Mouse (Mus musculus) common myeloid progenitor, adult 5-6 weeks (primary cell): ENCODE results near the gene Tspan9. TPM values are rescaled to one million over a fixed set of nuclear protein-coding genes. Genes with fewer than 3 reads are reported as not detected.

Experiments
- ATAC-seq: replicated peaks from 2 replicates; pipeline ENCODE4 v1.8.0; 2016; ENCODE audit warnings: low read depth, mild to moderate bottlenecking, moderate TSS enrichment, inconsistent platforms; ENCODE audit not compliant: poor library complexity, severe bottlenecking
- total RNA-seq: library from RNA; stranded (forward); fragments of 200-1000, 187-1606 nt; gene quantifications from 2 replicates; pipeline ENCODE4 v1.2.3, GENCODE M21; 2017

Tspan9 gene
- 0.29 and 0.69 TPM in 2 replicates for total RNA-seq

DNA sequence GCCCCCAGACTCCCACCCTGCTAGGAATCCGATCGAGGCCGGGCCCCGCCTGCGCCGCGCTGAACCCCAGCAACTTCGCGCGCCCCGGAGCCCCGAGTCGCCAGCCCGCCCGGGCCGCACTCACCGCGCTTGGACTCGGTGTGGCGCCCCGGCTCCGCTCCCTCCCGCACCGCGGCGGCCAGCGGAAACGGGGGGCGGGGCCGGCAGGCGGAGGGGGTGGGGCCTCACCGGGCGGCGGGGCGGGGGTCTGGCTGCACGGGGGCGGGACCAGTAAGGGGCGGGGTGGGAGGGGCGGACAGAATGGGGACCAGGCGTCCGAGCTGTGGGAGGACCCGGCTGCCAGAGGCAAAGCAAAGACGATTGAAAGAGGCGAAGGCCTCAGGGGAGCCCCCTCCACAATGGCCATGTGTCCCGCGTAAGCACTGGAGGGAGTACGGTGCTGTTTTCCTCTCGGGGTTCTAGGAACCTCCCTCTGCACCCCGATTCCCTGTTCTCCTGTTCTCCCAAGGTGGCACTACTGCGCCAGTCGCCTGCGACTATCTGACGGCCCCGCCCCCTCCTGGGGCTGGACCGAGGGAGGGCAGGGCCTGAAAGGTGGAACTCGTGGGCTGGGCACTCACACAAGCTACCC lies at the start of gene Tspan9:
Gene Tspan9 (minus strand): TSS at position 205 of the 631 bp plus-strand sequence.
- ATAC-seq: peak; percentile 89

DNA sequence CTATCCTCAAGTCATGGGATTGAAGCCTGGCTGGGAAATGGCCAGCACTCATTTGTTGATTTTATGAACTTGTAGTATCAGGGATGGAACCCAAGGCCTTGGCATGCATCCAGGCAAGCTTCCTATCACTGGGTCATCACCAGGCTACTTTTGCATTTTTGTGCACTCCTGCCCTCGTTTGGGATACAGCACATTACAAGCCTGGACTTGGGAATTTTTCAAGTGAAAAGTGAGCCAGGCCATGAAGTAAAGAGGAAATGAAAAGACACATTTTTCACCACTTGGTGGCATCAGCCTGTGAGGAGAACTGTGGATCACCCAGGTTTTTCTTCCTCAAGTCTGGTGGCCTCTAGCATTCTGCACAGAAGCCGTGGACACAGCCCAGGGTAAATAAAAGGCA lies 40.1 kb upstream of the Tspan9 start:
- no peak for ATAC-seq

DNA sequence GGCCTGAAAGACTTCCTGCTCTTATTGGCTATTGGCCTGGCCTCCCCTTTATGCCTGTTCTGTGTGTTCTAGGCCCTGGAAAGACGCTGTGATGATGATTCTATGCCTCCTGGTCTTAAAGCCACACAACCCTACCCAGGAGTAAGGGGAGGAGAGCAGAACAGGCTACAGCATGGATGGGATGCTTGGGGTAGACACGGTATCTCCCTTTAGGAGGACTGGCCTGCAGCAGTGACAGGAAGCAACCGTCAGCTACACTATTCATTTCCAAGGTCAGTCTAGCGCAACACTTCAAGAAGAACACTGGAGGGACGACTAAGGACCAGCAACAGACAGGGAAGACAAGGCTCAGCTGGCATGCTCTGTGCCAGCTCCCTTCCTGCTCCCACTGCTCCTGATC lies 37.8 kb upstream of the Tspan9 start:
- no peak for ATAC-seq

DNA sequence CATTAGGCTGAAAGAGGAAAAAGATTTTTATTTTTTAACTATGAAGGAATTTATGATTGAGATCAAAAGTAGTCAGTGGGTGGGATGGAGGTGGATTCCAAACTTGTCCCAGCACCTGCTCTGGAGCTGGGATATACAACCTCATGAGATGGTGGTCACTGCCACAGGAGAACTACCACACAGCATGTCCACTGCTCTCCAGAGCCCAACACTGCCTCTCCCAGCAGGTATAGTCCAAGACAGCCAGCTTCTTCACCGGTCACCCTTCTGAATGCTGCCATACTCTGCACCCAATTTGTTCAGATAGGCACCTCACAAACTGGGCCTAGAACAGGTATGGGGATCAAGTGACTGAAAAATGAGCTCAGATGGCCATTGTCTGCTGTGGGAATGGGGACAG lies 36.3 kb upstream of the Tspan9 start:
- ATAC-seq: no peak

DNA sequence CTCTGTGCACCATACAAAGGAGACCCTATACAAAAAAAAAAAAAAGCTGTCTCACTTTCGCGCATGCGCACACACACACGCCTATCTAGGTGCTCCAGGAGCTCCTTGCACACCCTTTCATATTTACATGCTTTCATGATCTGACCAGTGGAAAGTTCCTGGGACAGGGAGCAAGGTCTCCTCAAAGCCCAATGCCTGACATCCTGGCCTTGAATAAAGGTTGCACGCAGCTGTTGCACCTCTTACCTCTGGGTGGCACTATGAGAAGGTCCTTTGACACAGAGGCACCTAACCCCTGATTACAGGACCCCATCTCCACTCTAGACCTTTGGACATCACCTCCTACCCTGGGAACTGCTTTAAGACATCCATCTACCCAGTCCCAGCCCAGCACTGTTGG lies 35.9 kb upstream of the Tspan9 start:
- ATAC-seq: no peak

DNA sequence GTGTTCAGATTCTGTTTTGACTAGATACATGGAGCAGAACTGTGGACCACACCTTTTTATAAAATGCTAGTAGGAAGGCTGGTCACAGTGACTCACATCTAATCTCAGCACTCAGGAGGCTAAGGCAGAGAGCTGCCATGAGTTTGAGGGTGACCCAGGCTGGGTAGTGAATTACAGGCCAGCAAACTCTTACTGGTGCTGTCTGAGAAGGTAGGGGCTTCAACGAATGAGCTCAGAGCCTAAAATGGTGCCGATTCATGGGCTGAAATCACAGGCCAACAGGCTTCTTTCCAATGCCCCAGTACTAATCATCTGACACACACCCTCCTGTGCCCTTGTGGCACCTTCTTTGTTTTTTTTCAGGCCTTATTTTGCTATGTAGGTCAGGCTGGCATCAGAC lies 35.3 kb upstream of the Tspan9 start:
- ATAC-seq: no peak

DNA sequence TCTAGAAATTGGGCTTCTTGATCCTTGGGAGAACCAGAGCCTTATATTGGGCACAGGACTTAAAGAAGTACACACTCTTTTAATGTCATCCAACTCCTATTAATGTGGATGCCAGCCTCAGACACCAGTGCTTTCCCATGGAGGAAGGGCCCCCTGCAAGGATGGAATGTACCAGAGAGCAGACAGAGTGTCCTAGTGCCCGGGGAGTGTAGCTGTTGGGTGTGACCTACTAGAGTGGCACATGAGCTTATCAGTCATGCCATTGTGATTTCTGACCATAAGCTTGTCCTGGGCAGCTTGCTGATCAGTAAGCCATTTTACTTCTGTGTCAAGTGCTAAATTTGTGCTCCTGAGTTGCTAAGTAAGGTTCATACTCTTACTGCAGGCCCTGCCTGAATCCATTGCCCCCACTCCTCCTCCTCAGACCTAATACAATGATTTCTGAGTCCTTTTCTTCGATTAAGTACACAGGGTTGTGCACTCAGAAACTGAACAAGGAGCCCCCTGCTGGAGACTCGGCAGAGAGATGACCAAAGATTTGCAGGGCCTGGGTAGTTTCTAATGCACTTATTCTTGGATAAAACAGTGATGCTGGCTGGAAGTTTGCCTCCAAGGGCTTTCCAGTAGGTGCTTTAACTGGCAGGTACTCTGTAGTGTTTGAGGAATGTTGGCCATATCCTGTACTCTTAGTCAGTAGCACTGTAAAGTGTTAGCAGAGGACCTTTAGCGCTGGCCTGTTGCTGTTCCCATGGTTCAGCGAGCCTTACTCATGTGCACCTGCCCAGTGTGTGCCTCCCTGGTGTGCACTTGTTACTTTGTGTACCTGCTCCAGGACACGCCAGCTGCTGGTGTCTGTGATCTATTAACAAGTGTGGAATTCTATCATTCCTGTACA lies 25.6 kb upstream of the Tspan9 start:
- ATAC-seq: no peak

DNA sequence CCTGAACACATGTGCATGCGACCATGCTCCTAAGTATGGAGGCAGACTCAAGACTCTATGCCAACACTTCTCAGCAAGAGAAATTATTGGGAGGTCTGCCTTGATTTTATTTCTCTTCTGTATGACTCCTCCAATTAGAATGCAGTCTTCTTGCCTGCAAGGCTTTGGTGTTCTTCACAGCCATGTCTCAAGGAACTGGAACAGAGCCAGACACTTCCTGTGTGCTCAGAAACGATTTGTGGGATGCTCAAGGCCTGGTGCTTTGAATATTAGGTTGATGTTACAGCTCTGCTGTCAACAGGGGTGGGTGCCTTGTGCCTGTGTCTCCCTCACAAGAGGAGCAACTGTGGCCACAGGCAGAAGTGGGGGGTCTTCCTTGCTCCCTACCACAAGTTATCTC lies 22.2 kb upstream of the Tspan9 start:
- ATAC-seq: no peak

DNA sequence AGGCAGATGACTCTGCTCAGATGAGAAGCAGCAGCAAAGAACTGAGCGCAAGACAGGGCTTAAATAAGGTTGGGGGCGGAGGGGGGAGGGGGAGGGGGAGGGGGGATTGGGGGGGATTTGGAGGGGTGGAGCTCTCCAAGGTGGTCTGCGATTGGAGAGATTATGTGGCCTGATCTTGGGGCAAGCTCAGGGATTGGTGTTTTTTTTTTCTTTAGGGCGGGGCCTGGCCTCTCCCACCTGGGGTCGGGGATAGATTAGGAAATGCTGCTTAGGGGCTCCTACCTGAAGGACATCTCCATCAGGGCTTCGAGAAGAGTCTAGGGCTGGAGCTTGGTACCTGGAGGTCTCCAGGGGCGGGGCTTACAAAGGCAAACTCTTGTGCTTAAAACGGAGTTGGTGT lies 21.2 kb upstream of the Tspan9 start:
- no peak for ATAC-seq

DNA sequence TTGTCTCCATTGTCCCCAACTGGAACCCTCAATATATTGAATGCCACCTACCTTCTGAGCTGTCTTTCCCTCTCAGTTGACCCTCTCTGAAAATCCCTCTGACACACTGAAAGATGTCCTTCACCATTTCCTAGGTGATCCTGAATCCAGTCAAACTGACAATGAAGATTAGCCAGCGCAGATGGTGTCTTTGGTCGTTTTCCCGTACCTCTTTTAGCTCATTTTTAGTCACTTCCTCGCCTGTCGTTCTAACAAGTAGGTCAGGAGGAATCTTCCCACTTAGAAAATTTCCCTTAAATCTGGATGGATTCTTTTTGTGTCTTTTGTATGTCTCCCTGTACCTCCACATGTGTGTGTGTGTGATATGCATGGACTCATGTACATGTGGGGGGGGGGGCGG lies 15.7 kb upstream of the Tspan9 start:
- ATAC-seq: no peak

DNA sequence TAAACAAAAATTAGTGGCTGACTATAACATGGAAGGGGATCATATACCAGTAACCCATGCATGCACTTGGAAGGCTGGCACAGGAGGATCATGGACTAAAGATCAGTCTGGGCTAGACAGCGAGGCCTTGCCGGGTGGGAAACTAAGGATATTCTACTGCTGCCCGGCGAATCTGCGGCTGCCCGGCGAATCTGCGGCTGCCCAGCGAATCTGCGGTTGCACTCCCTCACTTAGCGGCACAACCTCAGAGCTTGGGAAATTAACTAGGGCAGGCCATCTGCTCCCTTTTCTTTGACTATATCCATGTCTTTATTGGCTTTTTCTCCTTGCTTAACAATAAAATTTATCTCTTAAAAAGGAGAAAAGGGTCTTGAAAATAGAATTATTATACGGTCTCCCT lies 14.6 kb upstream of the Tspan9 start:
- ATAC-seq: no peak

DNA sequence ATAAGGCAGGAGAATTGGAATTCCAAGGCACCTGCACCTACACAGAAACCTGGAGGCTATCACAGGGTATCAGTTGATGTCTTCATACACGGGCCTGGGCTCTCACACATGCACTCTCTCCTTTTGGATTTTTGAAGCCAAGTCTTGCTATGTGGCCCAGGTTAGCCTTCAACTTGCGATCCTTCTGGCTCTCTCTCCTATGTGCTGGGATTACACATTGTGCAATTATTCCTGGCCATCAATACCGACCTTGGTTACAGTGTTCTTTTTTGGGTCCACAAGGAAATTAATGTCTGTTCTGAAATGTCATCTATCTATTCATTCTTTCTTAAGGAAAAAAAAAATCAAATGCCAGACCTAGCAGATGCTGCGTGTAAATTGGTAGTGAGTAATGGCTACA lies 13.1 kb upstream of the Tspan9 start:
- no peak for ATAC-seq

DNA sequence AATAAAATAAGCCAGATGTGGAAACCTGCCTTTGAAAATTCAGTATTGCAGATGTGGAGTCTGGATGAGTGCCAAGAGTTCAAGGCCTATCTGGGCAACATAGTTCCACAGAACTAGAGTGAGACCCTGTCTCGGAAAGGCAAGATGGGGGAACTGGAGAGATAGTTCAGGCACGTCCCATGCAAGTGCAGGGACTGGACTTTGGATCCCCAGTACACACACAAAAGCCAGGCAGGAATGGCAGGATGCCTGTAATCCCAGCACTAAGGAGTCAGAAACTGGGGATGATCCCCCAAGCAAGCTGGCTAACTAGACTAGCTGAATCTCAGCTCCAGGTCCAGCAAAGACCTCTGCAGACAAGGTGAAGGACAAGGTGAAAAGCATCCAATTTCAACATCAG lies 12.5 kb upstream of the Tspan9 start:
- no peak for ATAC-seq

DNA sequence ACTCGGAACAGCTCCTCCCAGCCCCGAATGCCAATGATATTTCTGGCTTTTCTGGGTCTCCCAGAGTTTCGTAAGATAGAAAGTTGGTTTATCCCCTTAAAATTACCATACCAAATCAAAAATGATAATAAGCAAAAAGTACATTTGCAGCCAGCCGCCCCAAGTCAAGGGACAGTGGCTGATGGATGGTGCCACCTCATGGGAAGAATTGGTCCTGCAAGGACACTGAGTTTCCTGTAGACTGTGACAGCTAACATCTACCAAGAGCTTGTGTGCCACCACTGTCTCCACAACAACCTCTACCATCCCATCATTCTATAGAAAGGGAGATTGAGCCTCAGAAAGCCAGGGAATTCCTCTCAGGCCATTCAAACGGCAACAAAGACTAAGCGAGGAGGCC lies 2.4 kb upstream of the Tspan9 start:
- ATAC-seq: peak; percentile 50

DNA sequence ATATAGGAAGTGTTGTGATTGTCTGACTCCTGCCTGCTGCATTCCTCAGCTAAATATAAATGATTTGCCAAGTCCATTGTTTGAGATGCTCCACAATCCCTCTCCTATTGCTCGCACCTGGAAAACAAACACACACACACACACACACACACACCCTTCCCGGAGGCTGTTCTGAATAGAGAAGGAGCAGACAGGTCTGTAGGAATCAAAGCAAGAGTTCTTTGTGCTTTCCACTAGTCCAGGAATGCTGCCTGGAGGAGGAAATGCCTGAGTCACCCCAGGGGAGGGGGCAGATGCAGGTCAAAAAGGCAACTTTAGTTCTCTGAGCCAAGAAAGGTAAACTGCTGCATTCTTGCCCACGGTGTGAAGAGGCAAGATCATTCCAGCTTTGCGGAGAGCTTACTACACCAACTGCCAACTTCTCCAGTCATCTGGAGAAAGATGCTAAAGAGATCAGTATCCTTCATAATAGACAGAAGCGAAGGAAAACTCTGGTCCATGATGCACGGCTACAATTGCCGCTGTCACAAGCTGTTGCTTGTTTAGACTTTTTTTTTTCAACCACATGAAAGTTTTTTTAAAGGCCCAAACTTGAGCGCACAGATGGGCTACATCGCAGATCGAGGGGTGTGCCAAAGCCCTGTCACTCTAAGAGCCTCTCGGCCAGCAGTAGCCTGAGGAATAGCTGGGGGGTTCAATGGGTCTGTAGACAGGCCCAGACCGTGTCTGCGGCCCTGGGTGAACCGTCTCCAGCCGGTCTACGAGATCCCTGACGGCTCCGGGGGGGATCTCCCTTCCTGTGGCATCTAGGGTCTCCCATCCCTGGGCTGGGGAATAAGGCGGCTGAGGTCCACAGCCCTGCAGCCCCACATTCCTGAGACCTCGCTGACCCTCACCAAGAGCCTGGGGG lies 770 bp downstream of the Tspan9 start:
- ATAC-seq: 0 out of 2 replicates have a peak, but pooled peaks have one; percentile 15

DNA sequence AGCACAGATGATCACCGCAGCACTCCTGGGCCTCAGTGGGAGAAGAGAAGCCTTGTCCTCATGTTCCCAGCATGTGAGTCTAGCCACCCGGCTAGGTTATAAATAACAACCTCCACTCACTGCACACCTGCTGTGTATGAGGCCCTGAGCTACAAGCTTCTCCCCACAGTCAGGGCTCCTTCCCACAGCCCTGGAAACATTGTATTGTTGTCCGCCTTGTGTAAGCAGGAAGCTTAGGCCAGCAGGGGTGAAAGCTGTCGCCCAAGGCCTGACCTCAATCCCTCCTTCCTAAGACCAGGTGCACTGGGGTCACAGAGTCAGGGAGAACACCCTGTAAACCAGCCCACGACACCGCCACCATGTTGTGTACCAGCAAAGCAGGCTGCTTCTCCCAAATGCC lies 2.7 kb downstream of the Tspan9 start:
- ATAC-seq: no peak

DNA sequence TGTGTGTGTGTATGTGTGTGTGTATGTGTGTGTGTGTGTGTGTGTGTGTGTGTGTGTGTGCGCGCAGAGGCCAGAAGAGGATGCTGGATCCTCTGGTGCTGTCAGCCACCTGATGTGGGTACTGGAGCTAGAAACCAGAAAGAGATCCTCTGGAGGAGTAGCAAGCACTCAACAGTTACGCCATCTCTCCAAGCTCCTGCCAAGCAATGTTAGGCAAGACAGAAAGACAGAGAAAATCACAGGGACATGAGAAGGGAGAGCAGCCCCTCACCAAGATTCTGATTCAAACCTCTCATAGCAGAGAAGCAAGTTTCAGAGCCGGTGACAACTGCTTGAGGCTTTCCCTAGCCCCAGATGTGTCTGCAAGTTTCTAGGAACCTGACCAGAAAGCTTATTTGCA lies 5.5 kb downstream of the Tspan9 start:
- ATAC-seq: no peak

DNA sequence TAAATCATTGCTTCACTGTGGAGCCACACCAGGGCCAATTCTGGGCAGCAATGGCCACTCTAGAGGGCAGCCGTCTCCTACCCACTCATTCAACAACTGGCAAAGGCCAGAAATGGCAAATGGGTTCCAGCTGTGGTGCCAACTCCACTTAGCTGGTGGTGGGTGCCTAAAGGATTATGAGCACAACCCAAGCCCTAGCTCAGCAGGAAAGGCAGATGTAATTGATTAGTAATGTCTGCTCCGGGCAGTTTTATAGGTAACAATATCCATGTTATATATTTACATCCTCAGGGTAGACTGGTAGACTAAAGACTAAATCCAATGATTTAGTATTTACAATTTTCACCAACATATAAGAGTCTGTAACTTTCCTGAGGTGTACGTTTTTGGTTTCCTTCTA lies 6.7 kb downstream of the Tspan9 start:
- no peak for ATAC-seq

DNA sequence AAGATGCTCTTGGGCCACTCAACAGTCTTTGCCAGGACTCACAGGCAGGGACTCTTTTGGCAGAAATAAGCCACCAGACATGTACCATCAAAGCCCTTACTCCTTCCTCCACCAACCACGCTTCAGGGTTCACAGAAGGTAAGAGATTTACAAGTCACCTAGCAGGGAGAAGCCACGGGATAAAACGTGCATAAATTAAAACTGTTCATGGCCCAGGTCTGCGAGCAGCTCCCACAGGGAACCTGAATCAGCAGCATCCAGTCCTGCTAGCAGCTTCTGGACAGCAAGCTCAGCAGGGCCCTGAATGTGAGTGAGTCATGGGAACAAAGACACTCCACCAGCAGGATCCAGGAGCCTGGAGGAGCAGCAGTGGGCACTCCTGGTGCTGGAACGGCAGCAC lies 7.9 kb downstream of the Tspan9 start:
- no peak for ATAC-seq

DNA sequence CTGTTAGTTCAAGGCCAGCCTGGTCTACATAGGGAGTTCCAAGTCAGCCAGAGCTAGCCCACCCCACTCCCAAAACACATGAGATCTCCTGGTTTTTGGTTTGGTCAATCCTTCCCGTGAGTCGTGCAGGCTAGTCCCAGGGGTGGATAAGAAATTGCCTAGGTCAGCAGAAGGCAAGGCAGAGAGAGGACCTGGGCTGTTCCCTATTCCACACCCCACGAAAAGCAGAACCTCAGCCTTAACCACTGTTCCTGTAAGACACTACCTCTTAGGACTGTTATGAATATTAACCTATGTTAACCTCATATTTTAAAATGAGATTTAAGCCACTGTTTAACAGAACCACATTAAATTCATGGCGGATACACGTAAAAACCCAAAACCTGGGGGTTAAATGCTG lies 8.4 kb downstream of the Tspan9 start:
- peak; percentile 85 for ATAC-seq
